12 mouse cellular contexts compared by ENCODE assay signal in genomic region chr6:78552353-78552698, GRCm38 (mm10).
DNase-seq lines count a peak whose midpoint lies in the region; ATAC-seq lines count a peak whose summit lies in the region.
"Had no signal": no experiment of that assay in that cellular context is flagged by ENCODE, and none has a peak within 500 bp of the region (broad histone marks: within the 10 kb centered on the region; RNA-seq: fewer than 3 reads in every experiment).

No protein-coding gene starts in this region.

- DNase-seq in kidney, postnatal 25 days, result no peak
- DNase-seq in embryo, embryonic 10.5 days (ENCODE audit: low spot score), result peak; percentile 18
- DNase-seq in neural tube, embryonic 10.5 days (ENCODE audit: extremely low spot score, low spot score), result peak; percentile 13
- DNase-seq in lung, postnatal 25 days (ENCODE audit: low spot score), result no peak
- no peak for DNase-seq in cerebellum, postnatal 4 days (ENCODE audit: low spot score in 2 of 2)
- DNase-seq: liver, embryonic 13.5 days; spleen, adult 18-20 months had no signal

- ATAC-seq in kidney, embryonic 14.5 days (ENCODE audit: low FRiP score, low TSS enrichment), result peak; percentile 57; the same call in 1 of the 2 replicates
- ATAC-seq in hindbrain, embryonic 16.5 days, result peak; percentile 73
- ATAC-seq in intestine, embryonic 15.5 days, result no peak
- ATAC-seq: inflammation-experienced regulatory T-cells, adult 6 months had no signal

- no peak overlapping the region for H3K4me2 ChIP-seq in kidney, embryonic 14.5 days (replicated peaks; ENCODE audit: low read depth, low read length)
- peak overlapping the region; percentile 38 for H3K4me2 ChIP-seq in hindbrain, embryonic 16.5 days (ENCODE audit: low read length)
- no peak overlapping the region for H3K4me2 ChIP-seq in intestine, embryonic 15.5 days (replicated peaks)
- H3K4me2 ChIP-seq: heart, embryonic 12.5 days; liver, embryonic 13.5 days had no signal

- no peak overlapping the region for H3K9ac ChIP-seq in kidney, embryonic 14.5 days (ENCODE audit: low read depth, low read length)
- peak overlapping the region; percentile 6; the same call in 1 of the 2 replicates for H3K9ac ChIP-seq in hindbrain, embryonic 16.5 days (ENCODE audit: low read depth, low read length)
- no peak overlapping the region for H3K9ac ChIP-seq in intestine, embryonic 15.5 days
- H3K9ac ChIP-seq: heart, embryonic 12.5 days; liver, embryonic 13.5 days had no signal

- H3K27ac ChIP-seq in kidney, embryonic 14.5 days (ENCODE audit: low read depth, low read length), result no peak overlapping the region
- no peak overlapping the region for H3K27ac ChIP-seq in hindbrain, embryonic 16.5 days (ENCODE audit: low read depth, low read length)
- no peak overlapping the region for H3K27ac ChIP-seq in intestine, embryonic 15.5 days
- H3K27ac ChIP-seq: liver, embryonic 13.5 days had no signal

- 27% methylated on average over 5 of the region's 5 CpGs for WGBS in kidney, embryonic 14.5 days
- 26% methylated on average over 5 of the region's 5 CpGs for WGBS in hindbrain, embryonic 16.5 days
- WGBS in intestine, embryonic 15.5 days, result 51% methylated on average over 5 of the region's 5 CpGs

- H3K4me3 ChIP-seq in kidney, embryonic 14.5 days (ENCODE audit: low read length), result no peak overlapping the region
- no peak overlapping the region for H3K4me3 ChIP-seq in hindbrain, embryonic 16.5 days (ENCODE audit: low read length)
- no peak overlapping the region for H3K4me3 ChIP-seq in intestine, embryonic 15.5 days (replicated peaks)
- H3K4me3 ChIP-seq: heart, embryonic 12.5 days; liver, embryonic 13.5 days had no signal

- H3K36me3 ChIP-seq in kidney, embryonic 14.5 days (ENCODE audit: control insufficient read depth, insufficient read depth, low read length), result no peaks in the 10 kb centered on the region
- no peaks in the 10 kb centered on the region for H3K36me3 ChIP-seq in hindbrain, embryonic 16.5 days (ENCODE audit: control insufficient read depth, insufficient read depth, low read length)
- no peaks in the 10 kb centered on the region for H3K36me3 ChIP-seq in intestine, embryonic 15.5 days
- H3K36me3 ChIP-seq: heart, embryonic 12.5 days; liver, embryonic 13.5 days had no signal

- H3K27me3 ChIP-seq in kidney, embryonic 14.5 days (ENCODE audit: control insufficient read depth, insufficient read depth, low read length), result no peaks in the 10 kb centered on the region
- no peaks in the 10 kb centered on the region for H3K27me3 ChIP-seq in hindbrain, embryonic 16.5 days (replicated peaks; ENCODE audit: control insufficient read depth, insufficient read depth, low read length)
- no peaks in the 10 kb centered on the region for H3K27me3 ChIP-seq in intestine, embryonic 15.5 days (replicated peaks)
- H3K27me3 ChIP-seq: heart, embryonic 12.5 days; liver, embryonic 13.5 days had no signal

- no peaks in the 10 kb centered on the region for H3K9me3 ChIP-seq in kidney, embryonic 14.5 days (ENCODE audit: control insufficient read depth, low read length)
- H3K9me3 ChIP-seq in hindbrain, embryonic 16.5 days (ENCODE audit: control insufficient read depth, low read length), result no peaks in the 10 kb centered on the region
- no peaks in the 10 kb centered on the region for H3K9me3 ChIP-seq in intestine, embryonic 15.5 days
- H3K9me3 ChIP-seq: heart, embryonic 12.5 days; liver, embryonic 13.5 days had no signal

- 0 out of 2 replicates have a peak, but pooled peaks cover 4% of the 10 kb centered on the region for H3K4me1 ChIP-seq in kidney, embryonic 14.5 days (ENCODE audit: control insufficient read depth, insufficient read depth, low read length)
- peaks cover 3% of the 10 kb centered on the region; the same call in 1 of the 2 replicates for H3K4me1 ChIP-seq in hindbrain, embryonic 16.5 days (ENCODE audit: control insufficient read depth, insufficient read depth, low read depth, low read length)
- no peaks in the 10 kb centered on the region for H3K4me1 ChIP-seq in intestine, embryonic 15.5 days (replicated peaks)
- H3K4me1 ChIP-seq: heart, embryonic 12.5 days; liver, embryonic 13.5 days had no signal

Comparison
In these comparisons a context has a peak if more than half of its experiments do, and no peak if none do; other contexts are left out.
1. DNase-seq: peak in embryo, embryonic 10.5 days (single experiment) and neural tube, embryonic 10.5 days (single experiment); none in kidney, postnatal 25 days (0 of 2), lung, postnatal 25 days (single experiment) and cerebellum, postnatal 4 days (0 of 2).